Mouse (Mus musculus) frontal cortex, postnatal 36 days (tissue): Measurements from ENCODE around the gene Igdcc3.
A peak's percentile ranks its signal among the peaks of the same experiment; 100 is the strongest.

Source experiments
- DNase-seq, 2 experiments: peaks; one replicate each; pipeline ENCODE4 v3.0.0; 2022; ENCODE audit warnings: low spot score in 2 of 2

Igdcc3 gene

DNA sequence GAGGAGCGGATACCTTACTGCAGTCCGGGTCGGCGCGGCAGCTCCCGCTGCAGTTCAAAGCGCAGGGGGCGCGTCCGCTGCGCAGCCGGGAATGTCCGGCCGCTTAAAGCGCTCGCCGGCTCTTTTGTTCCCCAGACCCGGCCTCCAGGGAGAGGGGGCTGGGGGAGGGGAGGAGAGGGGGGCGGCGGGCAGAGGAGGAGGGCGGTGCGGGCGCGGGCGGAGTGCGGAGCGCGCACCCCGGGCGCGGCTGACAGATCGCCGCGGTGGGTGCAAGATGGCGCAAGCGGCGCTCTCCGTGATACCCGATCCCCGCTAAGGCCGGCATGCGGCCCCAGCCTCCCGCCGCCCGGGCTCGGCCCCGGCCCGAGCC lies at the start of gene Igdcc3:
Igdcc3 (plus strand) TSS at position 254 of the 370 bp plus-strand sequence.
- DNase-seq, result peak; percentile 35 to 37

DNA sequence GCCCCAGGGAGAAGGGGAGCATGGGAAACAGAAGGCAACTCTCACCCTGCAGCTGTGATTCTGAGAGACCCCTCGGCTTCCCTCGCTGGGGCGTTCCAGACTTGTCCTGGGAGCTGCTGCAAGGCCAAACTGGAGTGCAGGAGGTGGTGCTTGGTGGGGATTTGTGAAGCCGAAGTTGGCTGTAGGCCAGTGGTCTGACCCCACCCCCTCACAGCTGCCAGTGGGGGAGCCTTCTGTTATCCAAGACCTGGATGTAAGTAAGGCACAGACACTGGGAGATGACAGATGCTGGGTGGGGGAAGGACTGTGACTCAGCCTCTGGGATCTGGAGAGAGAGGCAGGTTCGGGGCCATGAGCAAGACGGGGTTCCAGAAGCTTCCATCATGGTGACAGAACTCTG lies 46.8 kb upstream of the Igdcc3 start:
- peak; percentile 35 to 49 for DNase-seq

DNA sequence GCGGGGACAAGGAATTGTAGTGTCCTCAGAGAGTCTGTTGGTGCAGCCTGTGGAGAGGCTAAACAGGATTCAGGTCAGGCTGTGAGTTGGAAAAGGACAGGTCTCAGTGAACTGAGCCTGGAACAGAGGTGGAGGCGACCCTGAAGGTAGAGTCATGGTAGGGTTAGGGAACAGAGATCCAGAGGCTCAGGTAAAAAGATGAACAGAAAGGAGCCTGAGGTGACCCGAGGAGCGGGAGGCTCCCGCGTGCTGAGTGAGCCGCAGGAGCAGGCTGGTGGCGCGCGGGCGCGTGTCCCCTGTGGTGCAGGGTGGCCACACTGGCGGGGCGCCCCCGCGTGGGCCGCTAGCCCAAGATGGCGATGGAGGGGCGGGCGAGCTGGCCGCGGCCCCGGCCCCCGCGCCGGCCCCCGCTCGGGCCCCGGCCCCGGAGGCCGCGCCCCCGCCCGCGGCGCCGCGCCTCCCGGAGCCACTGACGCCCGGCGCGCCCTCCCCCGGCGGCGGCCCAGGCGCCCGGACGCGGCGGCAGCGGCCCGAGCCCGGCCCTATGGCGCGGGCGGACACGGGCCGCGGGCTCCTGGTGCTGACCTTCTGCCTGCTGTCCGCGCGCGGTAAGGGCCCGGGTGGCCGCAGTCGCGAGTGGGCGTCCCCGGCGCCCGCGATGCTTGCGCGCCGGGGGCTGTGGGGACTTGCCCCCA lies 39.9 kb upstream of the Igdcc3 start, which contains the start of gene Igdcc4:
Igdcc4 (plus strand) TSS at position 496 of the 695 bp plus-strand sequence.
- DNase-seq, result peak; percentile 34 to 40

DNA sequence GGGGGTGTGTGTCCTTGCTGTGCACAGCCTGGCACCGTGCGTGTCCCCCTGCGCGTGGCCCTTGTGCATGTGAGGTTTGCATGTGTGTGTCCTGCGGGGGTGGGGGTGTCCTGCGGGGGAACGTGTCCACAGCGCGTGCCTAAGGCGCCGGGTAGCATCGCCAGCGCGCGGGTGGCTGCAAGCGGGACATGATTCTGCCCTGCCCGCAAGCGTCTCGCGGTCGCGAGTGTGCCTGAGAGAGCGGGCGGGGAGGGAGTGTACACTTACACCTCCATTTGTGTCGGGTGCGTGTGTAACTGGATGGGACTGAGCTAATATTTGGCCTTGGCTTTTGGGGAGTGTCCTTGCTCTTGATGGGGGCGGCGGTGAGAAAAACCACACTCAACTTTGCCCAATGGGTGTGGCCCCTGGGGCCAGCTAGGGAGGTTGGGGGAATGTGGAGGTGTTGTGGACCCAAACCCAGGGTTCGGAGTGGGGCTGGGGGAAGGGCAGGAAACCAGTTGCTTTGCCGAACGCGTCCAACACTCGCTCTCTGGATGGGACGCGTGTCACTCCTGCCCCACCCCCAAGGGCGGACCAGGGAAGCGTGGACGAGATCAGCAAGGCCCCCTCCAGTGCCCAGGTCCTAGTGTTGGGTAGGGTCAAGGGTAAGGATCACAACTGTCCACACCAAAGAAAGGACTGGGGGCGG lies 39.2 kb upstream of the Igdcc3 start:
- DNase-seq, result peak; percentile 30

DNA sequence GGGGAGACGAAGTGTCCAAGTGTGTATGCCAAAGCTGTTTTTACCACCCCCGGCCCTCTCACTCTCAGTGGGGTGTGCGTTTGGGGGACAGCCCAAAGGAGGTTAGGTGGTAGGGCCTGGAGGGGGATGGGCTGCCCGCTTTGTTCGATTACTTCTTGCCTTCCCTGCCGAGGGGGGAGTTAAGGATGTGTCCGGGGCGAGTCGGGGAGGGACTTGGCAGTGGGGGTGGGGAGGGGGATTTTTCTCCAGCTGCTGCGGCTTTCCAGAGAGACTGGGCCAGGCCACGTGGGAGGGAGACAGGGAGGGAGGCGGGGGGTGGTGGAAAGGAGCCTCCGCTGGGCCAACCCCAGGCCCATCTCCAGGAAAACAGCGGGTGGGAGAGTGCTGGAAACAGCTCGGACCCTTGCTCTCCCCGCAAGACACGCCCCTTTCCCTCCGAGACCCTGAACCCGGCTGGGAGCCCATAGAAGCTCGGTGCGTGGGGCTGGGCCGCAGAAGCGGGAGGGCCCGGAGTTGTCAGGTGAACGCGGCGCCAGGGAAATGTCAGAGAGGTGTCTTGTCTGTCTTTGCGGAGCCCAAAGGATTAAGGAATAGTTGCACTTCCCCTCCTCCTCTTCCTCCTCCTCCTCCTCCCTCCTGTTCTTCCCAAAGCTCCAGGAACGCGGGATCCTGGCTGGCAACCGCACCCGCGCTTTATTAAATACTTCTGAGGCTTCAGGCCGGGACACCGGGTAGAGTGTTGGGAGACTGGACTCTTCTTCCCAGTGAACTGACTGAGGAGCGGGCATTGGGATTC lies 38.4 kb upstream of the Igdcc3 start:
- no peak for DNase-seq

DNA sequence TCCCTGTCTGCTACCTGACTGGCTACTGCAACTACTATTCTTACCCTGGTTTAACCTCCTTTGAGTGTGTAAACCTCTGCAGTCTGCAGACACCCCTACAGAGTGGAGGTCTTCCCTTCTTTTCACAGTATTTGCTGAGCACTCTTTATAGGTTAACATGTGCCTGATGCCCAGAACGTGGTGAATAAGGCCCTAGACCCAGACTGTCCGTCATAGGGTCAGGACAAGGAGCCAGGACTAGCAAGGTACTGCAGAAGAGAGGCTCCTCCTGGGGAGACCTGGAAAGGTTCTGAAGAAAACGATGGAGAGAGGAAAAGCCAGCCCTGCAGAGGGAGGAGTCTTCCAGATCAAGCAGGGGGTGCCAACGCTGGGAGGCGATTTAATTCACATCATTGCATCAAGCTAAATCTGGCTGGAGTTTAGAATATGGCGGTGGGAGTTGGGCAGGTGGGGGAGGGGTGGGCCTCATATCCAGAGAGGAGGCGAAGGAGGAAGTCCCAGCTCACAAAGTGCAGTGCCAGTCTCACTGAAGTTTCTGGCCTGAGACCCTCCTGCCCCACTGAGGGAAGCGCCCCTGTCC lies 37.7 kb upstream of the Igdcc3 start:
- DNase-seq, result no peak

DNA sequence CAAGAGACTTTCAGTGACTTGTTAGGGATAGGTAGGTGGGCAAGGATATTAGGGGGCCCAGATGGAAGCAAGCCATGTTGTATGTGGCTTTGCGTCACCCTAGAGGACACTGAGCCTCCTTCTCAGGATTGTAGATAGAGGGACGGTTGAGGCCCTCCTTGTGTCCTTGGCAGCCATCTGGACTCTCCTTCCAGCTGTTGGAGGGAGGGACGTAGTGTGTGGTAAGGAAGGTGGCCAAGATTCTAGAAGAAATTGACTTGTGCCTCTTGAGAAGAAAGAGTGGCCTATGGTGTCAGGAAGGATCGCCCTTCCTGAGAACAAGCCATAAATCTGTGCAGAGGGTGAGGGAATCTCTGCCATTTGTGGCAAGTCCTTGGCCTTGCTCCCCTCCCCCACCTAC lies 34.2 kb upstream of the Igdcc3 start:
- DNase-seq, result no peak

DNA sequence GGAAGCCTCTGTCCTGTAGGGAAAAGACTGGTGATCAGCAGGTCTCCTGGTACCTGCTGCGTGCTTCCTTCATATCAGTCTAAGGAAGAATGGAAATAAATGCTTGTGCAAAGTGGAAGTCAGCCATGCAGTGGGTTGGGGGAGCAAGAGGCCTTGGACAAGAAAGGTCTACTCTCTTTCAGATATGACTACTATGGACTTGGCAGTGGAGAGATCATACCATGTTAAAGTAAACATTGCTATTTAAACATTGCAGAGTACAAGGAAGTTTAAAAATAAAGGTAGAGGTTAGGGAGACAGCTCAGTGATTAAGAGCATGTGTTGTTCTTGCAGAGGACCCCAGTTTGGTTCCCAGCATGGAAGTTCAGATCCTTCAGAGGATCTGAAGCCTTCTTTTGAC lies 33.1 kb upstream of the Igdcc3 start:
- DNase-seq, result no peak

DNA sequence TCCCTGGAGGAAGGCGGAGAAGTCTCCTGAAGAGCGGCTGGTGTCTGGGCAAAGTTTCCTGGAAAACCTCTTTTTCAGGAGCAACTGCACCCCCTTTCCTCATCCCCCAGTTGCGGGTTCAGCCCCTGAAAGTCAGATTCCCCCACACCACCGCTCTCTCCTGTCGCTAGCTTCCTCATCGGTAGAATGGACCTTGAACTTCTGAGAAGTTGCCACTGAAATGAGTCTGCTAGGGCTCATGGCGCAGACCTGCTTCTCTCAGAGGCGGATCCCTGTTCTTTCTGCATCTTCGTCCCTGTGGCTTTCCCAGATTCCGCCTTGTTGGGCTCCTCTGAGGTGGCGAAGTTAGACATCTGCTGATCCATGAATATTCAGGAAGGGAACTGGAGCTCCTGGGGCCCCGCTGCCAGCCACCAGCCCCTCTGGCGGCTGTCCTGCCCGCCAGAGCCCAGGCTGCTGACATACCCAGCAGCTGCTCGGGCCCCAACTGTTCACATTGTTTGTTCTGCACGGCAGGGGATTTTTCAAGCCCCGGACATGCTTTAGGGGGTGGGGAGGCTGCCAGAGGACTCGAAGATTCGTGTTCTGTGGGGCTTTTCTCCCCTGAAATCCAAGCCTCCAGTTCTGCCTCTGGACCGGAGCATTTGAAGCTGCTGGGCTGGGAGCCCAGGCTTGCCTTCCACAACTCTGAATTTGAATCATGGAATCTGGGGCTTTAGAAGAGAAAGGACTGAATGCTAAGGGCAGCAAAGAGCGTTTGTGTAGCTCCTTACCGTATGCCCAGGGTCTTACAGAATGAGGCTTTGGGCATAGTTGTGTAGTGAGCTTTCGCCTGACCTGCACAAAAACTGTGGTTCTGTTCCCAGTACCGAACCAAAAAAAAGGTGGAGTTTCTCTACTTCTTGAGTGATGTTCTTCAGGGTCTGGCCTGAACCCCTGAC lies 31.6 kb upstream of the Igdcc3 start:
- DNase-seq, result peak; percentile 46 to 69

DNA sequence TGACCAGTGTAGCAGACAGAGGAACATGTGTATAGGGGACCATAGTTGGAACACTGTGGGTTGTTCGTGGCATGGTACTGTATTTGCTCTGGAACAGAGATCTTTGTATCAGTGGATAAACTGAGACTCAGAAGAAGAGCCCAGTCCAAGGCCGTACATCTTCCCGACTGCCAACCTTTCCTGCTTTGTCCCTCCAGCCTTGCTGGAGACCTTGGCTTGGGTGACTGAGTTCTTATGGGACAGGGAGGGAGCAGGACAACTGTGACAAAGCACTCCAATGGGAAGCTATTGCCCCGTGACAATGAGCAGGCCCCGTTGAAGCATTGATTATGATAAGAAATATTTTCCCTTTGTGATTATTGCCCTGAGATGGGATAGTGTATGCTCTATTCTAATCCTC lies 29.3 kb upstream of the Igdcc3 start:
- no peak for DNase-seq

DNA sequence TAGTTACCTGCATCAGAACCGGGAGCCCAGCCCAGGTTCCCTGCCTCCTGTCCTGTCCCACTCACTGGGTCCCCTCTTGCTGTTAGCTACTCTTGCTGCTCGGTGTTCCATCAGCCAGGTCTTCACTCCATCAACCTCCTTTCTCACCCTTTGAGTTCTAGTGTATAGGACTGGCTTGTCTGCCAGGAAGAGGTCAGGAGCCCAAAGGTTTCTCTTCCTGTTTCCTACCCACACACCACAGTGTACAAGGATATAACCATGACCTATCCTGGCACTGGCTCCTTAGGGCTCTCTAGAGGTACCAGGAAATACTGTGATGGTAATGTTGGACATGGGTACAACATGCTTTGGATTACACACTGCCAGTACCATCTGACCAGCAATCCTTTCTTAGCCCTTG lies 27.3 kb upstream of the Igdcc3 start:
- DNase-seq, result no peak

DNA sequence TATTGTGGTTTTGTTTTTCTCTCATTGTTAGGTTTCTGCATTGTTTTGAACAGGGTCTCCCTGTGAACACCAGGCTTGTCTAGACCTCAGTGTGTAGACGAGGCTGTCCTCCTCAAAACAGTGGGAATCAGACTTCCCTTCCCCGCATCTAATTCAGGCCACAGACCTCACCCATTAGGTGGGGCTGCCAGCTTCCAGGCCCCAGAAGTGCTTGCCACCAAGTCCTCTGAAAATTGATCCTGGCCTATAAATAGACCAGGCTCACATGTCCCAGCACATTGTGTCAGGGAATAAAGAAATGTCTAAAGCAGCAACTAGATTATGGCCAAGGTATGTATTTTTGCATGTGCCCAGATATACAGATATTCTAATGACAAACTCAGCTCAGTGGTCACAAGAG lies 25.1 kb upstream of the Igdcc3 start:
- no peak for DNase-seq

DNA sequence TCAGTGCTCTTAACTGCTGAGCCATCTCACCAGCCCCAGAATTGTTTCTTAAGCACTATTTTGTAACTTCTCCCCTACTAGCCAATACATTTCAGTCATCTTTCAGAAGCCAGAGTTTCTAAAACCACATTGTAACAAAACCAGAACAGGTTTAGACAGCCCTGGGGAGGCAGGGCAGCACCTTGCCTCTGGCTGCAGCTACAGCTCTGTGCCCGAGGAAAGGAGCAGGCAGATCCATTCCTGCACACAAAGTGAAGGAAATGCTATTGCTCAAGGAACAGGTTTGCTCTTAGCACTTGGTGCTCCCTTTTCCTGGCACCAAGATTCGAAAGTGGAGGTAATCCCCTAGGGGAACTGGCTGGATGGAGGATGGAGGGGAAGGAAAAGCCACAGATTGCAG lies 23.5 kb upstream of the Igdcc3 start:
- no peak for DNase-seq

DNA sequence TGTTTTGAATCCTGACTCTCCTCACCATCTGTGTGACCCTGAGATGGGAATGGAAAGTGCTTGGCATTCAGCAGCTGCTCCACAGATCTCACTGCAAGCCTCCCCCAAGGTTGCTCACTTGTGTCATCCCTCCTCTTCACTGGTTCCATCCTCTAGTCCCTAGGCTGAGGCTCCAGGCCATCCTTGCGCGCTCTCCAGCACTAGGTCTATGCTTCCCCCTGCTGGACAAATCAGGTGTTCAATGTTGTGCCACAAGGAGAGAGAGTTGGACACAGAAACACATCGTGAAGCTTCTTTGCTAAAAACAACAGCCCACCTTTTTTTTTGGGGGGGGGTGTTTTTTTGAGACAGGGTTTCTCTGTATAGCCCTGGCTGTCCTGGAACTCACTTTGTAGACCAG lies 20.1 kb upstream of the Igdcc3 start:
- DNase-seq, result peak; percentile 69 to 79

DNA sequence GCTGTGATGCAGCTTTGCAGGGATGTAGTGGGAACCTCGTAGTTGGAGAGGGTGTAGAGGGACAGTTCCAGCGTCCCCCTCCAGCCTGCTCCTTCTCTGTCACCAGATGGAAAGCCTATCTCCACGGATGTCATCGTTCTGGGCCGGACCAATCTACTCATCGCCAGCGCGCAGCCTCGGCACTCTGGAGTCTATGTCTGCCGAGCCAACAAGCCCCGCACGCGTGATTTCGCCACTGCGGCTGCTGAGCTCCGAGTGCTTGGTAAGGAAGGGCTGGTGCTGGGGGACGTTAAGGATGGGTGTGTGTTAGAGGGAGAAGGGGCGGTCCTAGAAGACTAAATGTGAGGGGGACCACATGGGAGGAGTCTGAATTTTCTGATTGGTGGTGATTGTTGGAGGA lies 18.4 kb upstream of the Igdcc3 start:
- peak; percentile 60 to 80 for DNase-seq

DNA sequence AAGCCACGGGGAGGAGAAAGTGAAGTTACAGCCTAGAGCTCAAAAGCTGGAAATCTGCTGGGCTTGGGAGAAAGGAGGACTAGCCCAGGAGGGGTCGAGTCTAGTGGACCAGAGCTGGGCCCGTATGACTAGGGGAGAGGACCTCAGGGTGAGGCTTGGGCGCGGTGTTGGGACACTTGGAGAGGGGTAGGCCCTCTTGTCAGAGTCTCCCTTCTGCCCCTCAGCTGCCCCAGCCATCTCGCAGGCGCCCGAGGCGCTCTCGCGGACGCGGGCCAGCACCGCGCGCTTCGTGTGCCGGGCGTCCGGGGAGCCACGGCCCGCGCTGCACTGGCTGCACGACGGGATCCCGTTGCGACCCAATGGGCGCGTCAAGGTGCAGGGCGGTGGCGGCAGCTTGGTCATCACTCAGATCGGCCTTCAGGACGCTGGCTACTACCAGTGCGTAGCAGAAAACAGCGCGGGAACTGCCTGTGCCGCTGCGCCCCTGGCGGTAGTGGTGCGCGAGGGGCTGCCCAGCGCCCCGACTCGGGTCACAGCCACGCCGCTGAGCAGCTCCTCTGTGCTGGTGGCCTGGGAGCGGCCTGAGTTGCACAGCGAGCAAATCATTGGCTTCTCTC lies 17.3 kb upstream of the Igdcc3 start:
- DNase-seq, result no peak

DNA sequence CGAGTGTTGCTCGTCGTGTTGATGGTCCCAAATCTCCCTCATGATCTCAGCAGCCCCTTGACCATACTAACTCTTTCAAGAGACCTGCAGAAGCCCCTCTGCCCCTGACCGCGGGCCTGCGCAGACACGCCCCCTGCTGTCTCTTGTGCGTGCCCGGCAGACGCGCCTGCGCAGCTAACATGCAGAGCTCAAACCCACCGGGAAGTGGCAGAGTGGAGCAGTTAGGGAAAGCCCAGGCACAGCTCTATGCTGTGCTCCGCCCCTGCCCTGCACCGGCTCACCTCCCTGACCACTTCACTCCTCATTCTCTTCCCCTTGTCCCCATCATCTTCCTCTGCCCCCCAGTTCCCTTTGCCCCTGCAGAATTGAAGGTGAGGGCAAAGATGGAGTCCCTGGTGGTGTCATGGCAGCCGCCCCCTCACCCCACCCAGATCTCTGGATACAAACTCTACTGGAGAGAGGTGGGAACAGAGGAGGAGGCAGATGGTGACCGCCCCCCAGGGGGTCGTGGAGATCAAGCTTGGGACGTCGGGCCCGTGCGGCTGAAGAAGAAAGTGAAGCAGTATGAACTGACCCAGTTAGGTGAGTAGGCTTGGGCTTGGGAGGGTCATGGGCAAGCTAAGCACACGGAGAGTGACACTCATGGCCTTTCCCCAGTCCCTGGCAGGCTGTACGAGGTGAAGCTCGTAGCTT lies 12.7 kb upstream of the Igdcc3 start:
- DNase-seq, result no peak

DNA sequence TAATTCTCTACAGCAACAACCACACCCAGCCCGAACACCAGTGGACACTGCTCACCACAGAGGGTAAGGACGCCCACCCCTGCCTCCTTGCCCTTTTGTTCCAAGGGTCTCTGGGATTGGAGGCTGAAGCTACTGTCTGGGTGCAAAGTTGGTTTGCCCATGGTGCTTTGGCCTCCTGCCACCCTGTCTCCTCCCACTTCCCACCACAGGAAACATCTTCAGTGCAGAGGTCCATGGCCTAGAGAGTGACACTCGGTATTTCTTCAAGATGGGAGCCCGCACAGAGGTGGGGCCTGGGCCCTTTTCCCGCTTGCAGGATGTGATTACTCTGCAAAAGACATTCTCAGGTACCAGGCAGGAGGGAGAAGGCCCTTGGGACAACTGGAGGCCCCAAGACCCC lies 9.3 kb upstream of the Igdcc3 start:
- DNase-seq, result no peak

DNA sequence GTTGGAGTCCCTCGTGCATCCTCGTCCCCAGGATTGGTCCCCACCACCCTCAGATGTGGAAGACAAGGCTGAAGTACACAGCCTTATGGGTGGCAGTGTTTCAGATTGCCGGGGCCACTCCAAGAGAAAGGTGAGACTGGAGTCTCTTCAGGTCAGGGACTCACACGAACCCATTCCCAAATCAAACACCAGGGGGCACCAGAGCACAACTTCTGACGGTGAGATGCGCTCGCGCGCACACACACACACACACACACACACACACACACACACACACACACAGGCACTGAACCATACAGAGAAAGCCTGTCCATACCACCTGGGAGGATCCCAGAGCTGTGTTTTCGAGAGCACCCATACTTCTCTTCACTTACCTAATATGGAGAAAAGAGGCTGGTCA lies 7.2 kb upstream of the Igdcc3 start:
- DNase-seq, result peak; percentile 74 to 82

DNA sequence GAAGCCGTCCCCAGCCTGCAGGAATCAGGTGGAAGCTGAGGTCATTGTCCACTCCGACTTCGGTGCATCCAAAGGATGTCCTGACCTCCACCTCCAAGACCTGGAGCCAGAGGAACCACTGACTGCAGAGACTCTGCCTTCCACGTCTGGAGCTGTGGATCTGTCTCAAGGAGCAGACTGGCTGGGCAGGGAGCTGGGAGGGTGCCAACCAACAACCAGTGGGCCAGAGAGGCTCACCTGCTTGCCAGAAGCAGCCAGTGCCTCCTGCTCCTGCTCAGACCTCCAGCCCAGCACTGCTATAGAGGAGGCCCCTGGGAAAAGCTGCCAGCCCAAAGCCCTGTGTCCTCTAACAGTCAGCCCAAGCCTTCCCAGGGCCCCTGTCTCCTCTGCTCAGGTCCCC lies 5.9 kb upstream of the Igdcc3 start:
- no peak for DNase-seq
